Mouse (Mus musculus): ENCODE measurements around the gene Skil. TPM values are rescaled to one million over a fixed set of nuclear protein-coding genes. Genes with fewer than 3 reads are reported as not detected.
"Not testable (repeated sequence)": the region's sequence is repeated elsewhere in the genome, so short reads cannot be mapped to it uniquely, and the experiment has no call there.

The Skil gene
- polyA plus RNA-seq, 1 experiment from 2014 or later, result 30.2 TPM

DNA sequence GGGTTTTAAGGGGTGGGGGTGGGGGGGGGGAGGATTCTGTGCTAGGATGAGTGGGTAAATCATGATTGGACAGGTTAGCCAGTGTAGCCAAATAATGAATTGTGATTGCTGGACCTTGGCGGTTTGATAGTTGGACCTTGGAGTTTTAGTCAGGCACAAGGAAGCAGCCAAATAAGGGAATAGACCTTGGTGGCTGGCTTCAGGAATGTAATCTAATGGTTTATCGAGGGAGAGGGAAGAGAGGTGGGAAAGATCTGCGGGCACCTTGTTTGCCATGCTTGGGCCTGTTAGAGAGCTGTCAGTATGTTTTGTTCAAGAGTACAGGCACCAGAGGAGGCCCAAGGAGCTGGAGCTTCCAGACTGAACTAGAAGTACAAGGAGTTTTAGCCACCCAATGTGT, 32.0 kb downstream of the Skil start:
- ATAC-seq (ENCODE audit: insufficient number of reproducible peaks, low FRiP score), result no peak
- Histone ChIP-seq H3K27me3 (replicated peaks) (no peaks in the 10 kb centered on the region), H3K9me3 (replicated peaks) (no peaks in the 10 kb centered on the region), H3K9ac (no peak overlapping the region), H3K4me2 (no peak overlapping the region), H3K27ac (ENCODE audit: poor library complexity, severe bottlenecking) (0 out of 2 replicates have a peak overlapping the region, but pooled peaks have one; percentile 10), H3K36me3 (peaks cover 17% of the 10 kb centered on the region), H3K4me1 (replicated peaks) (peaks cover 6% of the 10 kb centered on the region; the same call in 1 of the 2 replicates), H3K4me3 (no peak overlapping the region)
- WGBS, result 60% methylated on average over 3 of the region's 3 CpGs

DNA sequence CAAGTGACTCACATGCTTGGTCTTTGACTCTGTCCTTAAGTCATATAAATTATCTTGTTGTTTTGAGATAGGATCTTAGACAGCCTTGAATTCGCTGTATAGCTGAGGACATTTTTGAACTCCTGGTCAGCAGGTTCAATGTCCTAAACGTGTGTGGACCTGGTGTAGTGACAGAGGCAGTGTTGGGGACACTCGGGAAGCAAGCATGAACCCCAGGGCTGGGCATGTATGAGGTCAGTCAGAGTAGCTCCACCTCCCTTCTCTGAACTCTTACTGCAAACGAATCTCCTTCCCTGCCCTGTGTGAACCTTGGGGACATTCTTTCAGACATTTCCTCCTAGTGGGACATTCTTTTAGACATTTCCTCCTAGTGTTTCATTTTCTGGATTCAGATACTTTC, 34.9 kb downstream of the Skil start:
- no peaks in the 10 kb centered on the region for H3K27me3 ChIP-seq (replicated peaks)
- ATAC-seq (ENCODE audit: insufficient number of reproducible peaks, low FRiP score), result no peak
- no peak overlapping the region for H3K4me2 ChIP-seq

DNA sequence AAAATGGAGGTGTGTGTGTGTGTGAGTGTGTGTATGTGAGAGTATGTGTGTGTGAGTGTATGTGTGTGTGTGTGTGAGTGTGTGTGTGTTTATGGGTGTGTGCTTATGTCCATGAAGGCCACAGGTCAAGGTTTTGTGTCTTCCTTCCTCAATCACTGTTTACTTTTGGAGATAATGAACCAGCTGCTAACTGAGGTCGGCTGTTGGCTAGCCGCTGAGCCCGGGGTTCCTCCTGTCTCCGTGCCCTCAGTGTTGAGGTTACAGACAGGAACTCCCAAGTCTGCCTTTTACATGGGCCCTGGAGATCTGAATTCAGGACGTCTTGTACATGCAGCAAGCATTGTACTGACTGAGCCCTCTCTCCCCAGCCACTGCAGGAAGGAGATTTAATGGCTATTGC, 38.8 kb downstream of the Skil start:
- H3K4me3 ChIP-seq, result no peak overlapping the region
- no peak; the same call in 1 of the 2 replicates for ATAC-seq (ENCODE audit: insufficient number of reproducible peaks, low FRiP score)
- H3K27ac ChIP-seq (ENCODE audit: poor library complexity, severe bottlenecking), result no peak overlapping the region
- 28% methylated on average over 5 of the region's 5 CpGs for WGBS
- no peaks in the 10 kb centered on the region for H3K27me3 ChIP-seq (replicated peaks)
- H3K9me3 ChIP-seq (replicated peaks), result no peaks in the 10 kb centered on the region; the same call in 1 of the 2 replicates
- no peaks in the 10 kb centered on the region for H3K36me3 ChIP-seq
- no peak overlapping the region for H3K9ac ChIP-seq
- peaks cover 14% of the 10 kb centered on the region for H3K4me1 ChIP-seq (replicated peaks)
- no peak overlapping the region for H3K4me2 ChIP-seq

More for the DNA sequence above, 34.9 kb downstream of the Skil start:
- WGBS, result 43% methylated on average over 4 of the region's 4 CpGs
- no peak overlapping the region for H3K4me3 ChIP-seq
- H3K4me1 ChIP-seq (replicated peaks), result peaks cover 12% of the 10 kb centered on the region
- H3K36me3 ChIP-seq, result no peaks in the 10 kb centered on the region
- H3K27ac ChIP-seq (ENCODE audit: poor library complexity, severe bottlenecking), result no peak overlapping the region
- no peaks in the 10 kb centered on the region for H3K9me3 ChIP-seq (replicated peaks)
- no peak overlapping the region for H3K9ac ChIP-seq

DNA sequence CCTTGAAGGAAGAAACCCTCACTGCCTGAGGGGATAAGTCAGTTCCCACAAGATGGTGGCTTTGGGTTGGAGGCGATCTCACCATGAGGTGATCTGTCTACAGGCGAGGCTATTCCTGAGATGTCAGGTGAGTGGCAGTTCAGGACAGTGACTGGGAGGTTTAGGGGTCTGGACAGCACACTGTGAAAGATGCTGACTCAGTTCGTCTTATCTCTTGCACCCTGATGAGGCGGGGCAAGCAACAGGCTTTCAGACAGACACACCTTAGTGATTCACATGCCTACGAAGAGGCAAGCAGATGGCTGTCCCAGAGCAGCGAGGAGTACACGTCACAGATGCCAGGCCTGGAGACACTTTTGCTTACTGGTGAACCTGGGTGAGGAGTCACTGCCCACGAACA, 39.4 kb downstream of the Skil start:
- Histone ChIP-seq H3K9ac (no peak overlapping the region), H3K27ac (ENCODE audit: poor library complexity, severe bottlenecking) (no peak overlapping the region), H3K27me3 (replicated peaks) (no peaks in the 10 kb centered on the region), H3K36me3 (no peaks in the 10 kb centered on the region), H3K4me3 (no peak overlapping the region), H3K9me3 (replicated peaks) (no peaks in the 10 kb centered on the region; the same call in 1 of the 2 replicates), H3K4me2 (no peak overlapping the region), H3K4me1 (replicated peaks) (peaks cover 14% of the 10 kb centered on the region)
- 70% methylated on average over 8 of the region's 8 CpGs for WGBS
- ATAC-seq (ENCODE audit: insufficient number of reproducible peaks, low FRiP score), result peak; percentile 91

DNA sequence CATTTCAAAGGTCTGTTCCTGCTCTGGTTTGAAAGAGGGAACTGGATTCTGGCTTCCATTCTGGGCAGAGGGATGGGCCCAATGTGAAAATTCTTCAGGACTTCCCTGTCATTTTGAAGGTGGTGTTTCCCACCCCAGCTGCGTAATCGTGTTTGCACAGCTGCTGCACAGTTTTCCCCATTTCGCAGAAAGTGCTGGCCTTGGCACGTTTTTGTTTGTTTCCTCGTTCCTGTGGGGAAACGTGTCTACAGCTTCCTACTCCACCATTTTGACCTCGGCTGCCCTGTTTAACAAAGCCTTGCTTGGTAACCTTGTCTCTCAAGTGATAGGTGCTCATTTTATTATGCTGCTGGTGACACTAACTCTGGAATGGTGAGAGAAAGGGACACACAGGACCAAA, 39.8 kb downstream of the Skil start:
- Histone ChIP-seq H3K4me2 (no peak overlapping the region), H3K27me3 (replicated peaks) (no peaks in the 10 kb centered on the region), H3K36me3 (no peaks in the 10 kb centered on the region), H3K9me3 (replicated peaks) (no peaks in the 10 kb centered on the region; the same call in 1 of the 2 replicates), H3K27ac (ENCODE audit: poor library complexity, severe bottlenecking) (no peak overlapping the region), H3K9ac (no peak overlapping the region), H3K4me1 (replicated peaks) (peaks cover 13% of the 10 kb centered on the region), H3K4me3 (no peak overlapping the region)
- 55% methylated on average over 7 of the region's 7 CpGs for WGBS
- ATAC-seq (ENCODE audit: insufficient number of reproducible peaks, low FRiP score), result no peak

DNA sequence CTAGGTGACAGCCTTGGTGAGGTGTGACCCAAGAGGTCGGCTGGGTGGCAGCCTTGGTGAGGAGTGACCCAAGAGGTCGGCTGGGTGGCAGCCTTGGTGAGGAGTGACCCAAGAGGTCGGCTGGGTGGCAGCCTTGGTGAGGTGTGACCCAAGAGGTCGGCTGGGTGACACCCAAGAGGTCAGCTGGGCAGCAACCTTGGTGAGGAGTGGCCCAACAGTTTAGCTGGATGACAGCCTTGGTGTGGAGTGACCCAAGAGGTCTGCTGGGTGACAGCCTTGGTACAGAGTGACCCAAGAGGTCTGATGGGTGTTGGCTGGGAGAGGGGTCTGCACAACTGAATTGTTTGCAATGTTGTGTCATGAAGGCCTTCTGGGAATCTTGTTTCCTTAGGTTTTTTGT, 41.7 kb downstream of the Skil start:
- not testable (repeated sequence) for H3K9me3 ChIP-seq (replicated peaks); ATAC-seq (ENCODE audit: insufficient number of reproducible peaks, low FRiP score); H3K36me3 ChIP-seq; H3K4me3 ChIP-seq; H3K27me3 ChIP-seq (replicated peaks); H3K4me2 ChIP-seq; H3K27ac ChIP-seq (ENCODE audit: poor library complexity, severe bottlenecking); H3K9ac ChIP-seq
- H3K4me1 ChIP-seq (replicated peaks), result peaks cover 11% of the 10 kb centered on the region
- WGBS, result 55% methylated on average over 4 of the region's 4 CpGs

DNA sequence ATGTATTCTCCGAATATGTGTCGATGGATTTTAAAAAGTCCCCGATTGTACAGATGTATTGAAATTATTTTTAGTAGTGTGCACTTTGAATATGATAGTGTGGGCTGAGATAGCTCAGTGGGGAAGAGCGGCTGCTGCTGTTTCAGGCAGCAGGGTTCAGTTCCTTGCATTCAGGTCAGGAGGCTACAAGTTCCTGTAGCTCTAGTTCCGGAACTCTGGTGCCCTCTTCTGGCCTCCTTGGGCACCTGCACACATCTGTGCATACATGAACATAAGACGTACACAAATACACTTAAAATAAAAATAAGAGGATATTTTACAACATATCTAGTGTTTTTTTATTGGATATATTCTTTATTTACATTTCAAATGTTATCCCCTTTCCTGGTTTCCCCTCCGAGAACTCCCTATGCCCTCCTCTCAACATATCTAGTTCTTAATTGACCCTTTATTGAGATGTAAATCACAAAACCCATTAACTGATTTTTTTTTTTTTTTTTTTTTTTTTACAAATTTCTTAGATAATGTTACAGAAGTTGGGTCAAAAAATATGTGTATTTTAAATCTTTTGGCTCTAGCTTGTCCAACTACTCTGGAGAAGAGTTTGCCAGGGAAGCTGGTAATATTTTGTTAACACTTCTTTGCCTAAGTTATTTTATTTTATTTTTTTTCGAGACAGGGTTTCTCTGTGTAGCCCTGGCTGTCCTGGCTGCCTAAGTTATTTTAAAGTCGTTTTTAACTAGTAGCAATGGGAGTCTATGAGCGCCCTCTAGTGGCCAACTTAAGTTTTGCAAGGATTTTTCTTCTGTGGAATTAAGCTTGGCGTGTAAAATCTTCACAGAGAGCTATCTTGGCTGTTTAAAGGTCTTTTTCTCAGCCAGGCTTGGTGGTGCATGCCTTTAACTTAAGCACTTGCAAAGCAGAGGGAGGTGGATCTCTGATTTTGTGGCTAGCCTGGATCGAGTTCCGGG, 43.9 kb downstream of the Skil start:
- Histone ChIP-seq H3K4me2 (no peak overlapping the region), H3K9ac (no peak overlapping the region), H3K27ac (ENCODE audit: poor library complexity, severe bottlenecking) (no peak overlapping the region), H3K27me3 (replicated peaks) (no peaks in the 10 kb centered on the region), H3K36me3 (no peaks in the 10 kb centered on the region), H3K4me3 (no peak overlapping the region), H3K9me3 (replicated peaks) (no peaks in the 10 kb centered on the region; the same call in 1 of the 2 replicates), H3K4me1 (replicated peaks) (peaks cover 10% of the 10 kb centered on the region)
- 56% methylated on average over 13 of the region's 13 CpGs for WGBS
- no peak for ATAC-seq (ENCODE audit: insufficient number of reproducible peaks, low FRiP score)

DNA sequence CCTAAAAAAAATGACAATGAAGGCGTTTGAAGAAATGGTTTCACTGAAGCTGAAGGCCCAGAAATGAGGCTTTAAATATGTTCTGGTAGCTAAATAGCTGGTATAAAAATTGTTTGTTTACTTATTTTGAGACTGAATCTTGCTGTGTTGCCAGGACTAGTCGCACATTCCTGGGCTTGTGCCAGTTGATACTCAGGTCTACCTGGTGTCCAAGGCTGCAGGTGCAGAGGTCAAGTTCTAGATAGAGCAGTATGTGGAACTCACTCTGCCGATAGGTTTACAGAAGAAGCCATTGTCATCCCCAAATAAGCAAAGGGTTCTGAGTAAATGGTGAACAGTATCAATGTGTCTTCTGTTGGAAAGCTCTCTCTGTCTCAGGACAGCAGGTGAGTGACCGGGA, 46.8 kb downstream of the Skil start:
- Histone ChIP-seq H3K9ac (no peak overlapping the region), H3K27me3 (replicated peaks) (peaks cover 3% of the 10 kb centered on the region; the same call in 1 of the 2 replicates), H3K36me3 (no peaks in the 10 kb centered on the region), H3K4me2 (no peak overlapping the region), H3K9me3 (replicated peaks) (no peaks in the 10 kb centered on the region; the same call in 1 of the 2 replicates), H3K4me3 (no peak overlapping the region), H3K4me1 (replicated peaks) (no peaks in the 10 kb centered on the region), H3K27ac (ENCODE audit: poor library complexity, severe bottlenecking) (no peak overlapping the region)
- ATAC-seq (ENCODE audit: insufficient number of reproducible peaks, low FRiP score), result no peak
- WGBS, result 85% methylated on average over 4 of the region's 4 CpGs

DNA sequence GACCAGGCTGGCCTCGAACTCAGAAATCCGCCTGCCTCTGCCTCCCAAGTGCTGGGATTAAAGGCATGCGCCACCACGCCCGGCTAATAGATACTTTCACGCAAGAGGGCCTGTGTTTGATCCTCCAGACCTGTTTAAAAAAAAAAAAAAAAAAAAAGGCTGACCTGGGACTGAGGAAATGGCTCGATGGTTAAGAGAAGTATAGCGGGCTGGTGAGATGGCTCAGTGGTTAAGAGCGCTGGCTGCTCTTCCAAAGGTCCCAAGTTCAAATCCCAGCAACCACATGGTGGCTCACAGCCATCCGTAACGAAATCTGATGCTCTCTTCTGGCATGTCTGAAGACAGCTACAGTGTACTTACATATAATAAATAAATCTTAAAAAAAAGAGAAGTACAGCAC, 50.4 kb downstream of the Skil start:
- ATAC-seq (ENCODE audit: insufficient number of reproducible peaks, low FRiP score); H3K9me3 ChIP-seq (replicated peaks); H3K36me3 ChIP-seq; H3K9ac ChIP-seq; H3K4me3 ChIP-seq; H3K27ac ChIP-seq (ENCODE audit: poor library complexity, severe bottlenecking): not testable (repeated sequence)
- 82% methylated on average over 11 of the region's 11 CpGs for WGBS
- peaks cover 32% of the 10 kb centered on the region for H3K27me3 ChIP-seq (replicated peaks)
- H3K4me1 ChIP-seq (replicated peaks), result peaks cover 11% of the 10 kb centered on the region
- H3K4me2 ChIP-seq, result peak overlapping the region; percentile 43; the same call in 1 of the 2 replicates

DNA sequence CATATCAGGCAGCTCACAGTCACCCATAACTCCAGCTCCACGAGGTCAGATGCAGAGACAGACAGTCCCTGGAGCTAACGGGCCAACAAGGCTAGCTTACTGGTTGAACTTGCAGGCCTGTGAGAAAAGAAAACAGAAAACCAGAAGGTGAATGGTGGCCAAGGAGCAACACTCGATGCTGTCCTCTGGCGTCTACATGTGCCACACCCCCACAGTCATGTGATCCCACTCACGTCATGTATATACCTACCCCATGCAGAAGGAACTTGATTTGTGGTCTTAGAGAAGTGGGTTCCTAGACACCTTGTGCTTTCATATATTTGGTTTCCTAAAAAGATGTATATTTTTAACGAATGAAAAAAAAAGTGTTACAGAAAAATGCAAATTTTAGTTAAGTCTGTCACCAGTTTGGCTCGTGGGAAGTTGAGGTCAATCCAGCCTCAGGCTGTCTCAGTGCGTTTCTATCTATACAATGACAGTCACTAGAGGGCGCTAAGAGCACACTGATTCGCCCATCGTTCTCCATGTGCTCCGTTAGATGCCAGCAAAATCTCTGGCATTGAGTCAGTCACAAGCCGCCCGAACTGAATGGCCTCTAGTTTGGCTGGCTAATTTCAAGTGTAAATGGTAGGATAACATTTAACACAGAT, 50.9 kb downstream of the Skil start:
- Histone ChIP-seq H3K4me2 (peak overlapping the region; percentile 43; the same call in 1 of the 2 replicates), H3K4me3 (no peak overlapping the region), H3K4me1 (replicated peaks) (peaks cover 11% of the 10 kb centered on the region), H3K27me3 (replicated peaks) (peaks cover 38% of the 10 kb centered on the region), H3K27ac (ENCODE audit: poor library complexity, severe bottlenecking) (no peak overlapping the region), H3K36me3 (no peaks in the 10 kb centered on the region), H3K9ac (no peak overlapping the region), H3K9me3 (replicated peaks) (no peaks in the 10 kb centered on the region)
- WGBS, result 14% methylated on average over 14 of the region's 14 CpGs
- ATAC-seq (ENCODE audit: insufficient number of reproducible peaks, low FRiP score), result peak; percentile 76; the same call in 1 of the 2 replicates

DNA sequence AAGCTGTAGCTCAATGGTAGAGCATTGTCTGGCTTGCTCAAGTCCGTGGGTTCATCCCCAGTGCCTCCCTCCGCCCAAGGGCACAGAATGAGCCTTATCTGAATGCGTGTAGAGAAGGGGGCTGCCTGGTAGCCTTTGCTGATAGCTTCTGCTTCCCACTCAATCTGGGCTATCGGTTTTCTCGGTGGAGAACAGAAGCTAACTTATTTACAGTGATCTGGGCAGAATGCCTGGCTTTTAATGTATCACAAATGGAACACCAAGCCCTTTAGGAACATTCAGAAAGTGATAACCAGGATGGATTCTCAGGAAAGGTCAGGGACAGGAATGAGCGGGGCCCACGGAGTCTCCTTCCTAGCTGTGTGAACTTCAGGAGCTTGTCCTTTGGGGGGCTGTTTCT, 53.7 kb downstream of the Skil start:
- 56% methylated on average over 7 of the region's 7 CpGs for WGBS
- Histone ChIP-seq H3K27ac (ENCODE audit: poor library complexity, severe bottlenecking) (no peak overlapping the region), H3K4me1 (replicated peaks) (peaks cover 11% of the 10 kb centered on the region), H3K9me3 (replicated peaks) (no peaks in the 10 kb centered on the region), H3K9ac (no peak overlapping the region), H3K27me3 (replicated peaks) (peaks cover 46% of the 10 kb centered on the region), H3K4me3 (no peak overlapping the region), H3K36me3 (no peaks in the 10 kb centered on the region), H3K4me2 (no peak overlapping the region)
- no peak for ATAC-seq (ENCODE audit: insufficient number of reproducible peaks, low FRiP score)

All from heart, embryonic 12.5 days (tissue).